16 mouse cellular contexts compared by ENCODE assay signal in the genomic region with DNA sequence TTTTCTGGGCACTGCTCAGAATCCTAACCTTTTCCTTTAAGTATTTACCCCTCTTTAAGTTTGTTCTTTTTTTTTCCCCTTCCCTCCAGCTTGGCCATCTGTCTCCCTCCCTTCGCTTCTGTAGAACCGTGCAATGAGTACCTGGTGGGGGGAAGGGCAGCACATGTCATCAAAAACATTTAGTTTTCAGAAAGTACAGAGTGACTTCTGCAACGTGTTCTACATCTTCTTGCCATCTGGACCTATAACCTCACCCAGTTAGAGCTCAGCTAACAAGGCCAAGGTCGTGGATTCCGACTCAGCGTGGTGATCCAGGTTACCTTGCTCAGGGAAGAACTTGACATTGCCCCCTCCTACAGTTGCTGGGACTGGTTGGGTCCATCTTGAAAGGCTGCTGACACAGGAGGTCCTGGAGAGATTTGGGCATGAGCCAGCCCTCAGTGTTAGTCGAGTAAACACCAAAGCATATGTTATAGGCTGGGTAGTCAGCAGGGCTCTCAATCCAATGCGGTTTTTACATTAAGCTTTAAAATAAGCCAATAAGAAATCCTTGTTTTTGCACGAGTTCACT.
DNase-seq lines count a peak whose midpoint lies in the region; ATAC-seq lines count a peak whose summit lies in the region.
"Had no signal": no experiment of that assay in that cellular context is flagged by ENCODE, and none has a peak within 500 bp of the region (broad histone marks: within the 10 kb centered on the region; RNA-seq: fewer than 3 reads in every experiment).

No protein-coding gene starts in this region.

- WGBS in hindbrain, embryonic 15.5 days, result 67% methylated on average over 9 of the region's 9 CpGs
- 77% methylated on average over 9 of the region's 9 CpGs for WGBS in hindbrain, embryonic 10.5 days
- 74% methylated on average over 9 of the region's 9 CpGs for WGBS in neural tube, embryonic 13.5 days

- H3K4me2 ChIP-seq in hindbrain, embryonic 15.5 days, result no peak overlapping the region
- no peak overlapping the region for H3K4me2 ChIP-seq in neural tube, embryonic 13.5 days
- H3K4me2 ChIP-seq: embryonic facial prominence, embryonic 13.5 days had no signal

- H3K9me3 ChIP-seq in hindbrain, embryonic 15.5 days, result no peaks in the 10 kb centered on the region
- H3K9me3 ChIP-seq in hindbrain, embryonic 10.5 days, result no peaks in the 10 kb centered on the region
- no peaks in the 10 kb centered on the region for H3K9me3 ChIP-seq in neural tube, embryonic 13.5 days
- H3K9me3 ChIP-seq: embryonic facial prominence, embryonic 13.5 days; forebrain, embryonic 10.5 days had no signal

- H3K4me3 ChIP-seq in hindbrain, embryonic 15.5 days, result no peak overlapping the region
- H3K4me3 ChIP-seq in hindbrain, embryonic 10.5 days, result no peak overlapping the region
- no peak overlapping the region for H3K4me3 ChIP-seq in neural tube, embryonic 13.5 days
- H3K4me3 ChIP-seq: embryonic facial prominence, embryonic 13.5 days; forebrain, embryonic 10.5 days had no signal

- peaks cover 9% of the 10 kb centered on the region for H3K4me1 ChIP-seq in hindbrain, embryonic 15.5 days (replicated peaks)
- H3K4me1 ChIP-seq in hindbrain, embryonic 10.5 days (replicated peaks), result 0 out of 2 replicates have a peak, but pooled peaks cover 10% of the 10 kb centered on the region
- peaks cover 22% of the 10 kb centered on the region for H3K4me1 ChIP-seq in neural tube, embryonic 13.5 days (replicated peaks)
- H3K4me1 ChIP-seq: forebrain, embryonic 10.5 days had no signal

- H3K36me3 ChIP-seq in hindbrain, embryonic 15.5 days, result no peaks in the 10 kb centered on the region
- H3K36me3 ChIP-seq in hindbrain, embryonic 10.5 days, result no peaks in the 10 kb centered on the region
- no peaks in the 10 kb centered on the region for H3K36me3 ChIP-seq in neural tube, embryonic 13.5 days
- H3K36me3 ChIP-seq: embryonic facial prominence, embryonic 13.5 days; forebrain, embryonic 10.5 days; G1E had no signal

- H3K27me3 ChIP-seq in hindbrain, embryonic 15.5 days, result no peaks in the 10 kb centered on the region
- no peaks in the 10 kb centered on the region for H3K27me3 ChIP-seq in hindbrain, embryonic 10.5 days (ENCODE audit: insufficient read depth, poor library complexity, severe bottlenecking)
- H3K27me3 ChIP-seq in neural tube, embryonic 13.5 days, result no peaks in the 10 kb centered on the region
- H3K27me3 ChIP-seq: embryonic facial prominence, embryonic 13.5 days had no signal

- H3K27ac ChIP-seq in hindbrain, embryonic 15.5 days (replicated peaks), result no peak overlapping the region
- no peak overlapping the region for H3K27ac ChIP-seq in hindbrain, embryonic 10.5 days
- H3K27ac ChIP-seq in neural tube, embryonic 13.5 days (replicated peaks), result peak overlapping the region; percentile 40
- H3K27ac ChIP-seq: embryonic facial prominence, embryonic 13.5 days; forebrain, embryonic 10.5 days; macrophage had no signal

- 0 out of 2 replicates have a peak, but pooled peaks have one; percentile 38 for ATAC-seq in hindbrain, embryonic 15.5 days (ENCODE audit: low FRiP score, low read depth)
- ATAC-seq in neural tube, embryonic 13.5 days (ENCODE audit: low read depth), result no peak
- ATAC-seq in monocyte, adult 5-6 weeks (replicated peaks; ENCODE audit: insufficient number of reproducible peaks, low FRiP score, low TSS enrichment, poor library complexity, severe bottlenecking), result no peak
- ATAC-seq: midbrain, embryonic 16.5 days had no signal

- no peak overlapping the region for H3K9ac ChIP-seq in hindbrain, embryonic 15.5 days
- H3K9ac ChIP-seq in neural tube, embryonic 13.5 days, result no peak overlapping the region
- H3K9ac ChIP-seq: embryonic facial prominence, embryonic 13.5 days had no signal

- DNase-seq in hindbrain, embryonic 10.5 days (ENCODE audit: low spot score), result no peak
- no peak for DNase-seq in neural tube, embryonic 10.5 days (ENCODE audit: extremely low spot score, low spot score)
- DNase-seq in cerebellum, adult 9-11 months, result peak; percentile 82
- no peak for DNase-seq in kidney, postnatal 36 days
- DNase-seq: kidney, adult 8-10 months; lung, adult 18-20 months; retina, postnatal 1 day; thymus, adult 18-20 months had no signal
